Mouse (Mus musculus): ENCODE data around the gene Zfp462.
"Not testable (repeated sequence)": the region's sequence is repeated elsewhere in the genome, so short reads cannot be mapped to it uniquely, and the experiment has no call there.

Zfp462 gene

GRCm38 (mm10) chr4:54944921-54945430 lies at the start of gene Zfp462:
Zfp462 (plus strand) TSS chr4:54945048.
- peak; percentile 56 for DNase-seq

- DNase-seq: no peak
These were observed 48.8 kb upstream of the Zfp462 start for GRCm38 (mm10) chr4:54896017-54896416.

GRCm38 (mm10) chr4:54904641-54905040 lies 40.2 kb upstream of the Zfp462 start:
- DNase-seq: no peak

GRCm38 (mm10) chr4:54905399-54905953 lies 39.4 kb upstream of the Zfp462 start:
- no peak for DNase-seq

DNA sequence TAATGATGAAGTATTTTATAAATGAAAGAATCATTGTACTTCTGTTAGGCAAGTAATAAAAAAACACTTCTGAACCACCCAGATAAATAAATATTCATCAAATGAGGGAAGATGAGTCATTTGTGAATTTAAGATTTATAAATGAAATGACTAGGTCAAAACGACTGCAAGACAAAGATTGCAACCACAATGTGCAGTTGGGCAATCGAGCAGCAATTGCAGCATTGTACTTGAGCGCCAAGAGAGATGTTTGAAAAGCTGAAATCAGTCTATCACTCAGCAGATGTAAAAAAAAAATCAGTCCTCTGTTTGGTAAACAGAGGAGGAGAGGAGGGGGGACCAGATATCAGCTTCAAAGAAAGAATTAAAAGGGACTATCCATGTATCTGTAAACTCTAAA lies 34.5 kb upstream of the Zfp462 start:
- DNase-seq: peak; percentile 6

GRCm38 (mm10) chr4:54918276-54918675 lies 26.6 kb upstream of the Zfp462 start:
- DNase-seq: no peak

GRCm38 (mm10) chr4:54923386-54923785 lies 21.5 kb upstream of the Zfp462 start:
- peak; percentile 2 for DNase-seq

GRCm38 (mm10) chr4:54924306-54924705 lies 20.5 kb upstream of the Zfp462 start:
- no peak for DNase-seq

- not testable (repeated sequence) for DNase-seq
These were observed 18.4 kb upstream of the Zfp462 start for GRCm38 (mm10) chr4:54926456-54926855.

GRCm38 (mm10) chr4:54927321-54928062 lies 17.4 kb upstream of the Zfp462 start:
- not testable (repeated sequence) for DNase-seq

- DNase-seq: no peak
These were observed 15.2 kb upstream of the Zfp462 start for GRCm38 (mm10) chr4:54929686-54930085.

- DNase-seq: no peak
These were observed 12.2 kb upstream of the Zfp462 start for GRCm38 (mm10) chr4:54932668-54933067.

GRCm38 (mm10) chr4:54937161-54937560 lies 7.7 kb upstream of the Zfp462 start:
- no peak for DNase-seq

- DNase-seq: no peak
These were observed 976 bp downstream of the Zfp462 start for GRCm38 (mm10) chr4:54945603-54946445.

- no peak for DNase-seq
These were observed 1.8 kb downstream of the Zfp462 start for GRCm38 (mm10) chr4:54946662-54947055.

- no peak for DNase-seq
These were observed 2.5 kb downstream of the Zfp462 start for GRCm38 (mm10) chr4:54947056-54947990.

GRCm38 (mm10) chr4:54947991-54948615 lies 3.3 kb downstream of the Zfp462 start:
- DNase-seq: peak; percentile 25

DNA sequence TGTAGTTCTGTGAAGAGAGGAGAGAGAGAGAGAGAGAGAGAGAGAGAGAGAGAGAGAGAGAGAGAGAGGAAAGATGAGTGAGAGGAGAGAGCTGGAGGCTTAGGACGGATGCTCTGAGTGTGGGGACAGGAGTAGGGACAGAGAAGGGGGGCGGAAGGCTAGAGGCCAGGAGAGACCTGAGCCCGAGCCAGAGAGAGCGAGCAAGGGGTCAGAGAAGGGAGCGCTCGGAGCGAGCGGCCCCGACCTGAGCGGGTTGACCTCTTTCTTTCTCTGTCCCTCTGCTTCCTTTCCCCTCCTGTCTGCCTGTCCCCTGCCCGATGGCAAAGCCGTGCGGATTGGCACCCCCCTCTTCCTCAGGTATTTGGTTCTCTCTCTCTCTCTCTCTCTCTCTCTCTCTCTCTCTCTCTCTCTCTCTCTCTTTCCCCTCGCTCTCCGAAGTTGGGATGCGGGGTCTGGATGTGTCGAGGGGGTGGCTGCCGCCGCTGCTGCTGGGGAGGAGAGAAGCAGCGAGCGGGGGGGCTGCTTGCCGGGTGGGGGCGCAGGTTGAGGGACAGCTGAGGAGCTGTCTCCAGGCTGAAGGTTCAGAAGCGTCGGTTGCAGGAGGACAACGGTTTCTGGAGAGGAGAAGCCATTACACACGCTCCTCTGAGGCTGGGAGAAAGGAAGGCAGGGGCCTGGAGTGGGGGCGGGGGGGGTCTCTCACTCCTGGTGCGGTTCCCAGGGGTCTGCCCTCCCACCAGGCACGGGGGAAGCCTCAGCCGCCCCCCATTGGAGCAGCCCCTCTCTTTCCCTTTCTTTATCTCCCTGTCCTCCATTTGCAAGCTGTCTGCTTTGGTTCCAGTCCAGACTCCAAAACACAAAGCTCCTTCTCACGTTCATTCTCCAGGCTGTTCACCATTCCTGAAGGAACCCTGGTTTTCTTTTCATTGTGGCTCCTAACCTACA lies 4.0 kb downstream of the Zfp462 start:
- no peak for DNase-seq

GRCm38 (mm10) chr4:54949561-54949940 lies 4.7 kb downstream of the Zfp462 start:
- no peak for DNase-seq

GRCm38 (mm10) chr4:54950136-54950535 lies 5.3 kb downstream of the Zfp462 start:
- no peak for DNase-seq

DNA sequence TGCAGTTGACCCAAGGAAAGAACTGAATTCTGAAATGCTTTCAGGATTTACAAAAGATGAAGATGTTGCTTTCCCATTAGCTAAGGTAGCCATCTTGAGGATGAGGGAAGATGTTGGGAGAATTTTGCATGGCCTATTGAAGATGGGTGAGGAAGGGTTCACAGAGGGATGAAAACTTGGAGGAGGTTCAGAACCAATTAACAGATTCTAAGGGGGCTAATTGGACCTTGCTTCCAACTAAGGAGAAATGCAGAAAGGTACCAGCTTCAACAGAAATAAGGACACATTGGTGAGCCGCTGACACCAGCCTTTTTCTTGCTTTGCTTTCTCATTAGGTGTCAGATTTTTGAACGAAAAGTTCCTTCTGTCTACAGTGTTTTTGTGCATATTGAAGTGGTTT lies 6.0 kb downstream of the Zfp462 start:
- DNase-seq: no peak
